Mouse (Mus musculus) R1 (cell line): ENCODE measurements at regions not wholly inside any gene's neighbourhood (a gene's known extent, or its start where the extent isn't known, plus 50 kb on each side); places are given as distances from the start of the nearest gene placed in this dataset.

Source experiments
- DNase-seq: peaks from one replicate; pipeline ENCODE4 v3.0.0-alpha.2; 2018; ENCODE audit warnings: low read depth, low spot score

DNA sequence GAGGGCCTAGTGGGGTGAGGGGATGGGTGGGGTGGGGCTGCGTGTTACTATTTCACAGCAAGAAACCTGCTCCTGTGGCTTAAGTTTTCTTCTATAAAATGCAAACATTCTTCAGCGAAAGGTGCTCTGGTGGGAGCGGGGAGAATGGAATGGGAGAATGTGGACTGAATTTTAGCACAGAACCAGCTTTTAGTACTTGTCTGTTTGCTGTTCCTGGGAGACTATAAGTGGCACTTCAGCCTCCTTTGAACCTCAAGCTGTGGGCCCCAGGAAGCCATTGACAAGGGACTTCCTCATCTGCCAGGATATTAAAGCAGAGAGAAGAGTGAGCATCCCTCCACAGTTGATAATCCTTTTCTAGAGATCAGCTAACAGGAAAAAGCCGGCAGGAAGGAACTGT, 580.2 kb downstream of the Zfp706 start:
- DNase-seq, result no peak

DNA sequence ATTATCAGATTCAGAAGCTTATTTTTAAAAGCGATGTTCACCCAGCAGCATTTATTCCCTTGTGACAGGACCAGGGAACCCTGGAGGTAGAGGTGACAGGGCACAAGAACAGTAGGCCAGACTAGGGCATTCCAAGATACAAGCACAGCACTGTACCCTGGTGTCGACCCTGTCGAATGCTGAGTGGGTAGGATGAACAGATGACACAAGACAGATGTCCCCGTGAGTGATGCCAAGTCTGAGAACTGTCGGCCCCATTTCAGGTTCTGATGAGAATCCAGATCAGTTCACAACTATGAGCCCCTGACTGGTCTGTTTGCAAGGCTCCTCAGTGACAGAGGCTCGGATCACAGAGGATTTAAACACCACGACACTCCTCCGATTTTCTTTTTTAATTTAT, 581.7 kb downstream of the Zfp706 start:
- DNase-seq, result no peak

DNA sequence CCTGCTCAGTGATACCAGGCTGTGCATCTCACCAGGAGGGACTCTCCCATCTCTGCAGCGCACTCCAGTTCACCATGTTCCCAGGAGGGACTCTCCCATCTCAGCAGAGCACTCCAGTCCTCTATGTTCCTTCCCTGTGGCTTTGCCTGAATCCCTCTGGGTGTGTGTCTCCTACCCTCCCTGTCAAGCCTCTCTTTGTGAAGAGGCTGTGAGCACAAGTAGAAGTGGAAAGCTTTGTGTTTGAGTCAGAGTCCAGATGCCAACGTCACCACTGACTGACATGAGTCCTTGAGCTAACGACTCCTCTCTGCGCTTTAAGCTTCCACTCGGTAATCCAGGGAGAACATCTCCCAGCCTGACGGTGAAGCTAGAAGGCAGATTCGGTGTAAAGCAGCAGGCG, 583.5 kb downstream of the Zfp706 start:
- no peak for DNase-seq

DNA sequence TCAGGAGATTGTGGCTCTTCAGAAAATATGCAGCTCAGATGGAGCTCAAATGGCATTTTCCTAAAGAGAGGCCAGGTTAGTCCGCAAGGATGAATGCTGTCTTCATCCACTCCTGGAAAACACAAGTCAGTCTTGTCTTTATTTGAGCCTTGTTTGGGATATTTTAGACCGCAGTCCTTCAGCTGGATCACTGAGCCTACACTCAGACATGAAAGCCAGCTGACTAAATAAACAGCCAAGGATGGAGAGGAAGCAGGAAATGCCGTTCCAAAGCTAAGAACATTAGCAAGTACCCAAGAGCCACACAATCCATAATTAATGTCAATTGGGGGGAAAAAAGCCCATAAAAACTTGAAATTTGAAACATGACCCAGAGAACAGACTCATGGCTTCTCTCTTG, 584.8 kb downstream of the Zfp706 start:
- DNase-seq, result no peak

DNA sequence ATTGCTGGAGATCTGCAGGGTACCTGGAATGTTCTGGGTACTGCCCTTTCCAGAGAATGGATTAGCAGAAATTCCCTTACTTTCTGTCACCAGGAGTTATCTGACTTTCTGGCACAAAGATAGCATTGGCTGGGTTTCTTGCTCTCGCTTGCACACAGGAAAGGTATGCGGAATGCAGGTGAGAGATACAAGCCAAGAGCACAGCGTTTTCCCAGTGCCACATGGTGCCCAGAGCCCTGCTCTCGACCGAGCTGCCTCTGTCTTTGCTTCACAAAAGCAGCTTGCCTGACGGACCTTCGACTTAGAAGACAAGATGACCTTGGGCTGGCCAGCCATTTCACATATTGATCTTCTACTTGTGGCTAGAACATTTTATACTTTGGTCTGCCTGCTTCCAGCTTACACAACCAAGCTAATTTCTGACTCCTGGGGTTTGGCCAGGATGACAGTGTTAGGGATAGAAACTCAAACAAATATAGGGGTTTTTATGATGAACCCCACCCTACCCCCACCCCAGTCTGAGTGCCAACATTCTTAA, 587.6 kb downstream of the Zfp706 start:
- DNase-seq, result no peak

DNA sequence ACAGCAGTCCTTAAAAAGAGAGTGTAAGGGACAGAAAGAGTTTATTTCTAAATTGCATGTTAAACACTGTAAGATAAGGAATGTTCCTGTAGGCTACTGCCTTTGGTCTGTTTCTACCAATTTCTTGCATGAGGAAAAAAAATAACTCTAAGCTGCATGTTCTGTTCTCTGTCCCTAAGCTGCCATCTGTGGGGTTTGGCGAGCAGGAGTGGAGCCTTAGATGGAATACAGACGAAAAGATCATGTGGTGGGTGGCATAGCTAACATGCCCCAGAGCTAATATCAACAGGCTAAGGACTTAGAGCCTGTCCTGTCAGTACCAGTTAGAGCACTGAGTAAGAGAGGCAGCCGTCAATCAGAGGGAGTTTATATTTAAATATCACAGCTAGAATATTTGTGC, 590.1 kb downstream of the Zfp706 start:
- DNase-seq, result no peak

DNA sequence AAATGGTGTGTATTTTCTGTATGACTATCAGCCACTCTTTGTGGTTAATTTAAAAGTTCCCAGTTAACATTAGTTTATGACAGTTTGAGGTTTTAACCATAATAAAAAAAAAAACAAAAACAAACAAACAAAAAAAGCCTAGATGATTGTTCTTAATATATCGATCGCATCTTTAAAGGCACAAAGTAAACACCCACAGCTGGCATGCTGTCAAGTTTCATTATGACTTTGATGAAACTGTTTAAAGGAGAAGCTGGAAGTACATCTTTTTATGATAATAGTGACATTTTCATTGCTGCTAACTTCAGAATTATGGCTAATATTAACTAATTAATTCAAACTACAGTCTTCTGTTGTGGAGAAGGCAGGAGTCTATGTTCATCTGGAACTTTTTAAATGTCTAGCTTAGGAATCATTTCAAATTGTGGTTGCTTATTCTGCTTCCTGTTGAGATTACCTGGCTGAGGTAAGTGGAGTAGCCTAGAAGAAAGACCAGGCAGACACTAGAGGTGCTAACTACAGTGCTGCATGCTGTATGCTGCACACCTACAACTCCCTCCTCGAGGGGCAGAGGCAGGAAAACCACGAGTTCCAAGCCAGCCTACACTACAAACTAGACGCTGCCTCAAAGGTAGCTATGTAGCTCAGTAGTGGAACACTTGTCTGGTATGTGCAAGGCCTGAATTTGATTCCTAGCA, 591.9 kb downstream of the Zfp706 start:
- DNase-seq, result no peak

DNA sequence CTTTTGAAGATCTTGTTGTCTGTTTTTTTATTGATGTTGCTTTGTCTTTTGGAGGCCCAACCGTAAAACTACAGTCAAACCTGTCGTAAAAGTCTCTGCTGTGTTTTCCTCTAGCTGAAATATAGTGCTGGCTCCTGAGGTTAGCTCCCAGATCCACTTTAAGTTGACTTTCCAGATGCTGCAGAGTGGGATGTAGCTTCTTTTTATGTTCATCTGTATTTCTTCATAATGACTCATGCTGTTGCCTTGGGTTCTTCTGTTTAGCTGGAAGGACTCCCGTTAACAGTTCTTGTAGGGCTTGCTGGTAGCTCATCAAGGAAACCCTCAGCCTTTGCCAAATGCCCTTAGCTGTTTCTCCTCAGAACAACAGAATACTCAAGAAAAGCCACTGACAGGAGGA, 595.6 kb downstream of the Zfp706 start:
- DNase-seq, result no peak

DNA sequence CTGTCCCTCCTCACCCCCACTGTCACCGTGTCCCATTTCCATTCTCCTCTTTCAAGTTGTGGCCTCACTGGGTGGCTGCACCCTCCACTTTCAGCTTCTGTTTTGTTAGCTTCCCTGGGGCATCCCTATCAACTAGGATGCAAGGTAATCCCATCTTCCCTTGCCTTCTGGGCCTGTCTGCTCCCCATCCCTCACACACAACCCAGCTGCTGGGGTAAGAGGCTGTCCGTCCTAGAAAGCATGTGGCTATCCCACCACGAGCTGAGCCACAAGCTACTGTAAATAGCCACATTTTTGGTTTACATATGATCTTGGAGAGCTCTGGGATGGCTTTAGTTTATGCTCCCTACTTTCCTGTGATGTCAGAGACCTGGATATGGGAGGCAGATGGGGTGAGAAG, 602.1 kb downstream of the Zfp706 start:
- DNase-seq, result no peak

DNA sequence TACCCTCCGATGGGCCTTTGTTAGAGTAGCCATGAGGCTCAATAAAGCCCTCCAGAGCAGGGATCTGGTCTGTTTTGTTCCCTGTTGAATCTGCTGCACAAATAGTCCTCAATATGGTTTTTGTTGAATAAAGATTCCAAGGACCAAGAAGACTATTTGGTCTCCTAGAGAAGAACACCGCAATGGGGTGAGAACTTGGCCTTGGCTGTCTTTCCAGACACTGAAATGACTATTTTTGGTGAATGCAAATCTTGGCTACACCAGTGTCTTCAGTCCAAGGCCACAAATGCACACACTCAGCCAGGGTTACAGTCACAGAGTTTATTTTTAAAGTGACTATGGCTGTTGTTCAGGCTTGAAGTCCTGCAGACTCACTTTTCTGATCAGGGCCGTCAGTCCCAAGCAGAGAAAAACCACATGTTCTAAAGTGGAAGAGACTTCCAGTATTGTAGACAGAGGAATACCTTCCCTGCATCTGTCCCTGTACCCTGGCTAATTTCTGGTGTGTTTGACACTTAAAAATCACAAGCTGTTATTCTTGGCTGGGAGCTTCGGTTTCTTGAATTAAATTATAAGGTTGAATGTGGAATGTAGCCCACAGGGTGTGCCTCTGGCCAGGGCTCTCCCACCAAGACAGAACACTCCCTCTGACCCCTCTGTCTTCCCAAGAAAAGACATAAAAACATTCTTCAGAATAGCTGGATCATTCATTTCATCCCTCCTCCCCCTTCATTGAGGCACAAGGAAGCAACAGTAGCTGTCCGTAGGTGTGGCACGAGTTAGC, 604.0 kb downstream of the Zfp706 start:
- no peak for DNase-seq

DNA sequence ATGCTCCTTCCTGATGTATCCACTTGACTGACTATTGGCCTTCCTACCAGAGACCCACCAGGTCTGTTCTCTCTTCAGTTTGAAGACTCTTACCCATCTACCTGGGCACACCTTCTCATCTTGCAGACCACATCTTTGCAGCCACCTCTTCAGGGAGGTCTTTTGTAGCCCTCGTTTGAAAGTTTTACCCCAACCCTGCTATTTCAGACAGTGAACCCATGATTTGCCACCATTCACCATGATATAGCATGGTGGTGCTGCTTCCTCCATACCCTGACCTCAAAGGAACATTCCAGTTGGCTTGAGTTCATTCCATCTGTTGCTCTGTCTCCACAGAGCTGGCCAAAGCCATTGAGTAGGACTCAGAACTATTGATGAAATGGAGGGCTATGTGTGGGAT, 605.5 kb downstream of the Zfp706 start:
- no peak for DNase-seq

DNA sequence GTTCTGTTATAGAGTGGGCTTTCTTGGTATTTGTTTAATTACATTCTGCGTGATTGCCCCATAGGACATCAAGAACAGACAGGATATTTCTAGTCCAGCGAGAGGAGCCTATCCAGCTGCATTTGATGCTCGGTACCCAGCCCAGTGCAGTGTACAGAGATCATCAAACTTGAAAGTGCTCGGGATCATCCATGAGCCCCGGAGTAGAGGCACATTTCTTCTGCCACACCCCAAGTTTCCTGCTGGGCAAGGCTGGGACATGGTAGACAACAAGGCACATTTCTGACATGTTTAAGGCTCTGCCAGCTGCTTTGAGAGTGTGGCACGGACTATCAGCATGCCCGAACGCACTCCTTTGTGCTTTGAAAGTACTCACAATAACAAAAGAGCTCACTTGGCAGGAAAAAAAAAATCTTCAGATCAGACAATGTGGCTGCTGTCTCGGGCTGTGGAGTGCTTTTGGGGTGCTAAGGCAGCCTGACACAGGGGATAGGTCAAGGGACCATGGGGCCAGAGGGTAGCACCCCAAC, 607.2 kb downstream of the Zfp706 start:
- no peak for DNase-seq

DNA sequence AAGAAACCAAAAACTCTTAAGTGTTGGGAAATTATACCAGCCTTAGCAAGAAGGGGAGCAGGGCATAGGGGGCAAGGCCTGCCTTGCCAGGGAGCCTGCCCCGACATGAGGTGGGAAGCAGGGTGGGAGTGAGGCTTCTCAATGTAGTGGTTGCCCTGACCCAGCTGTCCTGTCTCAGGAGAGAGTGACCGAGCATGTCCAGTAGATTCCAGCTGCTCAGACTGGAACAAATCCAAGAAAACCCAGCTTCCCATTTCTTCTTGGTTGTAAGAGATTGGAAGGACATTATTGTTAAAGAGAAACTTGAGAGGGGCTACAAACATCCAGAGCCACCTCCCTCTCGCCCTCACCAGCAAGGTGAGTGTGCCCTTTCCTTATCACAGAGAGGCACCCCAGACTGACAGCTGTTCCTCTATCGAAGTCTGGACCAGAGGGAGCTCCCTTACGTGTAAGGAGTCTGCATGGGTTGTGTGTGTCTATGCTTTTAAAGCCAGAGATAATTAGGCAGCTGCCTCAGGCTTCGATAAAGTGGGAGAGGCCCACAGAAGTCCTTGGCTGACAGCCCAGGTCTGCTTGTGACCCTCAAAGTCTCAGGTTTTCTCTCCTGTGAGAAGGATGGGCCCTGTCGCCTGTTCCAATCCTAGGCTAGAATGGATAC, 608.1 kb downstream of the Zfp706 start:
- no peak for DNase-seq

DNA sequence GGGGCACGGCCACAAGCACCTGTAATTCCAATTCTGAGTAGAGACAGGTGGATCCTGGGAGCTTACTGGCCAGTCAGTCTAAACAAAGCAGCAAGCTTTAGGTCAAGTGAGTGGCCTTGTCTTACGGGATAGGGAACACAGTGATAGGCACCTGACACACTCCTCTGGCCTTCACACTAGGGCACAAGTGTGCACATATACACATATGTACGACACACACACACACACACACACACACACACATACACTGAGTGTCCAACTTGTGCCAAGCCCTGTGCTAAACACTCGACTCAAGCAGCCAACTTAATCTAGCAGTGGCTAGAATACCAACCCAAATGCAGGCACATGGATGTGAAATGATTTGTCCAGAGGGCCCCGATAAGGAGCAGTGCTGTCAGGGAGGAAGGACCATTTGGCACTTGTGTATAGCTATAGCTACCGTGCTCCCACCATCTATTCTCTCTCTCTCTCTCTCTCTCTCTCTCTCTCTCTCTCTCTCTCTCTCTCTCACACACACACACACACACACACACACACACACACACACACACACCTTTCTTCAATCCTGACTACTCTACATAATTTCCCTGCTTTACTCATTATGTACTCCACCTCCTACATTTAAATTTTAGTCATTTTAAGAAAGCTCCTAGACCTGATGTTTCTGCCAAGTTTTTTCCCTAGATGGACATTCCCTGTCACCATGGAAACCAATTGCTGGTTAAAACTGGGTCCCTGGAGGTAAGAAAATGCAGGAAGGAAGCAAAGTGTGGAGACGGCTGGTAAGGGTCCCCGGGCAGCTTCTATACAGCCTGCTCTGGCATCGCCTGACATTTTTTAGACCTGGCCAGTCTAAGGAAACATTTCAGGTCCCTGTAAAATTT, 609.2 kb downstream of the Zfp706 start:
- no peak for DNase-seq

DNA sequence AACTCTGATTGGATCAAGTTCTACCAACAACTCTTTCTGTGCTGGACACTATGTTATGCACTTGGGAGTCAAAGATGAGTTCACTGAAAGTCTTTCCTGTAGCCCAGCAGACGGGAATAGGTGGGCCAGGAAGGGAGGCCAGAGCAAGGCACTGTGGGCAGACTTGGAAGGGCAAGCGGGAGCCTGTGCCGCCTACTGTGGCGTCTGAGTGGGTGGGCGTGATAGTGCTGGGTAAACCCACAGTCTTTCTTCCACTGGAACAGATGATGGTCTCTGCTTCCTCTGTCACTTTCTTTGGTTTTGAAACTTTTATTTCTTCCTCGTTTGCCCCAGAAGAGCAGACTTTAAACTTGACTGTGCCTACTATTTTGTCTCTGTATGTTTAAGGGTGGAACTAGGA, 610.8 kb downstream of the Zfp706 start:
- no peak for DNase-seq

DNA sequence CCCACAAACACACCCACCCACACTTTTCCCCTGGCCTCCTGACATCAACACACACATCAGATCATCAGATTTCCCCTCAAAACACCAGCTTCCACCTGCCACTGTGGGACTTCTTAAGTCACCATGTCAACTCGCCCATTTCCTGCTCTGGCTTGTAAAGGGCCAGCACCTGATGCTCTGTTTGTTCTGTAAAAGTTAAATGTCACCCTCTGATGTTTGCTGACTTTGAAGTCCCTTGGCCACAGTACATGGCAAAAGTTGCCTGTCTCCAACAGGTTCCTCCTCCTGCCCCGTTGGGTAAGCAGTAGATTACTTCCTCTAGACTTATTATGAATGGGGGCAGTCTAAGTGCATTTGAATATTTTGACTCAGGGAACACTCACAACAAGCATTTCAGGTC, 611.3 kb downstream of the Zfp706 start:
- DNase-seq, result no peak

DNA sequence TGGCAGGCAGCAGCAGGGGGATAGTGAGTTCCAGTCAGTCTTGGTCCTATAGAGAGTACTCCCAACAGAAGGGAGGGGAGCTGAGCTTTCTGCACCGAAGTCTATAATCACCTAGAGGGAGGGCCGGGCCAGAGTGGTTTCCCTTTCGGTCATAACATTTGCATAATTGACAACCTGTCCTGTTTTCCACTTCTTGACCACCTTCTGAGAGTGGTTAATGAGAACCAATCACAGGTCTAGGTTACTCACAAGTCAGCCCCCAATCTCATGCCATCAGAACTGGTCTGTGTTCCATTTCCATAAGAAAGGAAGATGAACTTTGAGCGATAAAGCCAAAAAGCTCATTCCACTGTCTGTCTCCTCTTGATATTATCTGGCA, 611.9 kb downstream of the Zfp706 start:
- DNase-seq, result no peak

DNA sequence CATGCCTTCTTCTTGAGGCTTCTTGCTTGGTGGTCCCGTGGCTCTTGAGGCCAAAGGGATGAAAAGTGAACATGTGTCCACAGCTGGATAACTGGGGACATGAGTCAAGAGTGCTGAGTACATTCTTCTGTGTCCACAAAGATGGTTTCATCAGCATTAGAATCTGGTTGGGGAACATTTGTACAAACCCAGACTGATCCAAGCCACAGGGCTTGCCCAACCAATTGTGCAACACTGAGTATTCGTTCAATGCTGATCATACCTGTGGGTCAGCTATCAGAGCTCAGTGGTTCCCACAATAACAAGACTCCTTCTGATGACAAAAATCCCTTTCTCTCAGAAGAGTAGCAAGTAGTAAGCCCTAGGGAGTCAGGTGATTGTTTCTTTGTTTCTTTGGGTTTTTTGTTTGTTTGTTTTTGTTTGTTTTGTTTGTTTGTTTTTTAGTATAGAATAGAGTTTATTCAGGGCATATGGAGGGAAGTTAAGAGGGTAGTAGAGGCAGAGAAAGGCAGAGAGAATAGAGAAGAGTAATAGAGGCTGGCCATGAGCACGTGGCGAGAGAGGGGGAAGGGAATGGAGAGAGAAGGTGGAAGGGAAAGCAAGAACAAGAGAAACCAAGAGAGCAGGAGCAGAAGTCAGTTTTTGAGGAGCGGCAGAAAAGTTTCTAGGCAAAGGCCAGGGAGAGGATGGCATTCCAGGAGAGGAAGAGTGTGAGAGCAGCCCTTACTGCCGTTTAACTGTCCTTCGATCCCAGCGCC, 612.5 kb downstream of the Zfp706 start:
- DNase-seq, result no peak

DNA sequence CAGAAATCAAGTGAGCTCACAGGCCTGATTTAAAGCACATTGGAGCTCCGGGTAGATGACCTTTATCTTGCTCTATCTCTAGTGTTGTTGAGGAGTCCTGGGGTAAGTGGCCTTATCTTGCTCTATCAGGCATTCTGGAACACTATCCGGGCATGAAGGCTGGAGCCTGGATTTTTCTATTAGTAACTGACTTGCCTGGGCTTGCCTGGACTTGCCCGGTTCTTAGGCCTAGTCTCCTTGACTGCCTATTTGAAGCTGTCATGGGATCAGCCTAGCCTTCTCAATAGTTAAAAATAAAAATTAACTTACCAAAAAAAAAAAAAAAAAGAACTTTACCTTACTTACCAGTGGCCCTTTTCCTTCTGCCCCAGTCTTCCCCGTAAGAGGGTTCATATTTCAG, 617.8 kb downstream of the Zfp706 start:
- DNase-seq, result peak; percentile 20

DNA sequence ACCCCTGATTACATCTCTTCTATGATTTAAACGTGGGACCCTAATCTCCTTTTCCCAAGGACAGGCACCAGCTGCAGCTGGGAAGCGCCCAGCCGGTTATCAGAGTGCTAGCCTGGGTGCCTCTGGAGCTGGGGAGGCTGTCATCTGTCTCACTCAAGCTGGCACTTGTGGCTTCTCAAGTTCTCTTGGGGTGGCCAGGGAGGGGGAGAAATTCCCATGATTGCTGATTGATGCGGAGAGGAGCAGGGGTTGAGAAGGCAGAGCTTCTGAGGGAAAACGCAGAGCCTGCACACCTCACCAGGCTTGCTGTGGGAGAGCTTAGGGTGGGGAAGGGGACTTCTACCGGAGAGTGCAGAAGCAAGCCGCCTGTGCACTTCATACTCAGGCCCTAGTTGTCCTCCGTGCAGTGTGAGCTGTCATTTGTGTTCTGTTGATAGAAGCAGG, 626.3 kb downstream of the Zfp706 start:
- DNase-seq, result no peak
